In genomic region chr13:101061233-101062144, GRCm38 (mm10) we compare ENCODE assay signal across 25 mouse cellular contexts.
A peak's percentile ranks its signal among the peaks of the same experiment; 100 is the strongest.
DNase-seq lines count a peak whose midpoint lies in the region; ATAC-seq and TF ChIP-seq lines count a peak whose summit lies in the region.
"Had no signal": no experiment of that assay in that cellular context is flagged by ENCODE, and none has a peak within 500 bp of the region (broad histone marks: within the 10 kb centered on the region; RNA-seq: fewer than 3 reads in every experiment).

No protein-coding gene starts in this region.

- peak overlapping the region; percentile 55; the same call in 1 of the 2 replicates for H3K27ac ChIP-seq in hindbrain, embryonic 13.5 days
- H3K27ac ChIP-seq in hindbrain, embryonic 10.5 days: no peak overlapping the region
- peak overlapping the region; percentile 52; the same call in 1 of the 2 replicates for H3K27ac ChIP-seq in midbrain, embryonic 12.5 days (replicated peaks)
- H3K27ac ChIP-seq in midbrain, embryonic 10.5 days (replicated peaks): no peak overlapping the region
- H3K27ac ChIP-seq in limb, embryonic 14.5 days (replicated peaks; ENCODE audit: low read depth, low read length): no peak overlapping the region
- H3K27ac ChIP-seq in neural tube, embryonic 15.5 days (replicated peaks): peak overlapping the region; percentile 41; the same call in 1 of the 2 replicates
- H3K27ac ChIP-seq: hindbrain, embryonic 15.5 days; limb, embryonic 15.5 days; liver, embryonic 15.5 days; lung, embryonic 15.5 days; stomach, postnatal 0 days had no signal

- no peaks in the 10 kb centered on the region for H3K4me1 ChIP-seq in hindbrain, embryonic 13.5 days (replicated peaks)
- no peaks in the 10 kb centered on the region for H3K4me1 ChIP-seq in hindbrain, embryonic 10.5 days (replicated peaks)
- H3K4me1 ChIP-seq in midbrain, embryonic 12.5 days: peaks cover 11% of the 10 kb centered on the region; the same call in 1 of the 2 replicates
- peaks cover 11% of the 10 kb centered on the region; the same call in 1 of the 2 replicates for H3K4me1 ChIP-seq in midbrain, embryonic 10.5 days
- peaks cover 13% of the 10 kb centered on the region for H3K4me1 ChIP-seq in limb, embryonic 14.5 days (ENCODE audit: control insufficient read depth, insufficient read depth, low read length)
- peaks cover 20% of the 10 kb centered on the region for H3K4me1 ChIP-seq in neural tube, embryonic 15.5 days
- H3K4me1 ChIP-seq: heart, embryonic 12.5 days; liver, embryonic 15.5 days; lung, embryonic 15.5 days; megakaryocyte, embryonic 14.5 days had no signal

- H3K36me3 ChIP-seq in hindbrain, embryonic 13.5 days: no peaks in the 10 kb centered on the region
- H3K36me3 ChIP-seq in hindbrain, embryonic 10.5 days: no peaks in the 10 kb centered on the region
- no peaks in the 10 kb centered on the region for H3K36me3 ChIP-seq in midbrain, embryonic 12.5 days
- H3K36me3 ChIP-seq in midbrain, embryonic 10.5 days: no peaks in the 10 kb centered on the region
- no peaks in the 10 kb centered on the region for H3K36me3 ChIP-seq in limb, embryonic 14.5 days (ENCODE audit: control insufficient read depth, insufficient read depth, low read length)
- H3K36me3 ChIP-seq in neural tube, embryonic 15.5 days: no peaks in the 10 kb centered on the region
- H3K36me3 ChIP-seq: embryonic facial prominence, embryonic 10.5 days; forebrain, embryonic 10.5 days; heart, embryonic 12.5 days; hindbrain, embryonic 15.5 days; limb, embryonic 15.5 days; liver, embryonic 15.5 days; lung, embryonic 15.5 days had no signal

- no peak overlapping the region for H3K4me3 ChIP-seq in hindbrain, embryonic 13.5 days
- no peak overlapping the region for H3K4me3 ChIP-seq in hindbrain, embryonic 10.5 days
- H3K4me3 ChIP-seq in midbrain, embryonic 12.5 days: no peak overlapping the region
- H3K4me3 ChIP-seq in midbrain, embryonic 10.5 days: no peak overlapping the region
- no peak overlapping the region for H3K4me3 ChIP-seq in limb, embryonic 14.5 days (replicated peaks; ENCODE audit: low read length)
- no peak overlapping the region for H3K4me3 ChIP-seq in neural tube, embryonic 15.5 days (replicated peaks)
- H3K4me3 ChIP-seq: embryonic facial prominence, embryonic 10.5 days; forebrain, embryonic 10.5 days; heart, embryonic 12.5 days; hindbrain, embryonic 15.5 days; limb, embryonic 15.5 days; liver, embryonic 15.5 days; lung, embryonic 15.5 days; megakaryocyte, embryonic 14.5 days; myocyte had no signal

- H3K27me3 ChIP-seq in hindbrain, embryonic 13.5 days: no peaks in the 10 kb centered on the region
- H3K27me3 ChIP-seq in hindbrain, embryonic 10.5 days (ENCODE audit: insufficient read depth, poor library complexity, severe bottlenecking): no peaks in the 10 kb centered on the region
- H3K27me3 ChIP-seq in midbrain, embryonic 12.5 days: no peaks in the 10 kb centered on the region
- no peaks in the 10 kb centered on the region for H3K27me3 ChIP-seq in midbrain, embryonic 10.5 days (ENCODE audit: low read depth, poor library complexity, severe bottlenecking)
- H3K27me3 ChIP-seq in limb, embryonic 14.5 days (ENCODE audit: control insufficient read depth, insufficient read depth, low read length): no peaks in the 10 kb centered on the region
- no peaks in the 10 kb centered on the region for H3K27me3 ChIP-seq in neural tube, embryonic 15.5 days (replicated peaks)
- H3K27me3 ChIP-seq: heart, embryonic 12.5 days; hindbrain, embryonic 15.5 days; limb, embryonic 15.5 days; liver, embryonic 15.5 days; lung, embryonic 15.5 days; megakaryocyte, embryonic 14.5 days had no signal

- 62% methylated on average over 15 of the region's 15 CpGs for WGBS in hindbrain, embryonic 13.5 days
- 69% methylated on average over 15 of the region's 15 CpGs for WGBS in hindbrain, embryonic 10.5 days
- WGBS in midbrain, embryonic 12.5 days: 71% methylated on average over 15 of the region's 15 CpGs
- WGBS in midbrain, embryonic 10.5 days: 77% methylated on average over 15 of the region's 15 CpGs
- 32% methylated on average over 15 of the region's 15 CpGs for WGBS in limb, embryonic 14.5 days
- 36% methylated on average over 15 of the region's 15 CpGs for WGBS in neural tube, embryonic 15.5 days

- DNase-seq in hindbrain, embryonic 10.5 days (ENCODE audit: low spot score): no peak
- DNase-seq in midbrain, embryonic 10.5 days (ENCODE audit: low spot score): no peak
- peak; percentile 8 for DNase-seq in limb, embryonic 14.5 days (ENCODE audit: low spot score)
- no peak for DNase-seq in adrenal gland, postnatal 10 days
- DNase-seq: cerebellum, adult 11-12 months; cerebellum, postnatal 10 days; heart, postnatal 10 days; lung, postnatal 36 days; thymus, adult 2 months; thymus, postnatal 4 days had no signal

- no peaks in the 10 kb centered on the region for H3K9me3 ChIP-seq in hindbrain, embryonic 13.5 days
- H3K9me3 ChIP-seq in hindbrain, embryonic 10.5 days: no peaks in the 10 kb centered on the region
- H3K9me3 ChIP-seq in midbrain, embryonic 12.5 days: no peaks in the 10 kb centered on the region
- H3K9me3 ChIP-seq in midbrain, embryonic 10.5 days (replicated peaks): no peaks in the 10 kb centered on the region
- H3K9me3 ChIP-seq in limb, embryonic 14.5 days (ENCODE audit: control insufficient read depth, low read length): no peaks in the 10 kb centered on the region
- H3K9me3 ChIP-seq in neural tube, embryonic 15.5 days (replicated peaks): no peaks in the 10 kb centered on the region
- H3K9me3 ChIP-seq: embryonic facial prominence, embryonic 10.5 days; forebrain, embryonic 10.5 days; heart, embryonic 12.5 days; hindbrain, embryonic 15.5 days; limb, embryonic 15.5 days; liver, embryonic 15.5 days; lung, embryonic 15.5 days; megakaryocyte, embryonic 14.5 days had no signal

- no peak overlapping the region for H3K9ac ChIP-seq in hindbrain, embryonic 13.5 days
- no peak overlapping the region for H3K9ac ChIP-seq in midbrain, embryonic 12.5 days (replicated peaks)
- H3K9ac ChIP-seq in limb, embryonic 14.5 days (ENCODE audit: low read depth, low read length, severe bottlenecking): no peak overlapping the region
- H3K9ac ChIP-seq in neural tube, embryonic 15.5 days (replicated peaks): no peak overlapping the region; the same call in 1 of the 2 replicates
- H3K9ac ChIP-seq: heart, embryonic 12.5 days; hindbrain, embryonic 15.5 days; limb, embryonic 15.5 days; liver, embryonic 15.5 days; lung, embryonic 15.5 days had no signal

- H3K4me2 ChIP-seq in hindbrain, embryonic 13.5 days: no peak overlapping the region
- no peak overlapping the region for H3K4me2 ChIP-seq in midbrain, embryonic 12.5 days (replicated peaks)
- H3K4me2 ChIP-seq in limb, embryonic 14.5 days (replicated peaks; ENCODE audit: low read depth, low read length, severe bottlenecking): no peak overlapping the region
- peak overlapping the region; percentile 41 for H3K4me2 ChIP-seq in neural tube, embryonic 15.5 days
- H3K4me2 ChIP-seq: heart, embryonic 12.5 days; hindbrain, embryonic 15.5 days; limb, embryonic 15.5 days; liver, embryonic 15.5 days; lung, embryonic 15.5 days had no signal

- ATAC-seq in hindbrain, embryonic 13.5 days (ENCODE audit: low FRiP score): no peak
- peak; percentile 53; the same call in 1 of the 2 replicates for ATAC-seq in midbrain, embryonic 12.5 days (ENCODE audit: low FRiP score, low read depth)
- ATAC-seq in limb, embryonic 14.5 days (ENCODE audit: low FRiP score, low read depth): no peak
- peak; percentile 80 for ATAC-seq in neural tube, embryonic 15.5 days (ENCODE audit: low FRiP score)
- ATAC-seq in monocyte, adult 5-6 weeks (replicated peaks; ENCODE audit: insufficient number of reproducible peaks, low FRiP score, low TSS enrichment, poor library complexity, severe bottlenecking): no peak
- ATAC-seq: intestine, postnatal 0 days had no signal

- no peak for TF ChIP-seq POLR2A in limb, embryonic 14.5 days (IDR thresholded peaks at IDR 0.05; ENCODE audit: borderline replicate concordance, extremely low read depth, insufficient read depth, insufficient read length)

Comparison
In these comparisons a context has a peak if more than half of its experiments do, and no peak if none do; other contexts are left out.
1. H3K27ac ChIP-seq: peak in hindbrain, embryonic 13.5 days (single experiment), midbrain, embryonic 12.5 days (single experiment) and neural tube, embryonic 15.5 days (single experiment); none in hindbrain, embryonic 10.5 days (single experiment), midbrain, embryonic 10.5 days (single experiment) and limb, embryonic 14.5 days (single experiment).
2. ATAC-seq: peak in midbrain, embryonic 12.5 days (single experiment) and neural tube, embryonic 15.5 days (single experiment); none in hindbrain, embryonic 13.5 days (single experiment), limb, embryonic 14.5 days (single experiment) and monocyte, adult 5-6 weeks (single experiment).